Mouse (Mus musculus) embryonic fibroblast, embryonic 13.5 days (primary cell): ENCODE results near the gene Nrm.

Source experiments
- CTCF ChIP-seq: IDR thresholded peaks from 2 replicates; pipeline ENCODE4 v1.5.1; 2011; ENCODE audit warnings: mild to moderate bottlenecking, control low read depth, low read length, moderate library complexity, borderline replicate concordance; ENCODE audit not compliant: insufficient read depth
- POLR2A ChIP-seq: IDR thresholded peaks from 2 replicates; pipeline ENCODE4 v1.6.1; 2011; ENCODE audit warnings: low read depth, mild to moderate bottlenecking, control low read depth, low read length, moderate library complexity

DNA sequence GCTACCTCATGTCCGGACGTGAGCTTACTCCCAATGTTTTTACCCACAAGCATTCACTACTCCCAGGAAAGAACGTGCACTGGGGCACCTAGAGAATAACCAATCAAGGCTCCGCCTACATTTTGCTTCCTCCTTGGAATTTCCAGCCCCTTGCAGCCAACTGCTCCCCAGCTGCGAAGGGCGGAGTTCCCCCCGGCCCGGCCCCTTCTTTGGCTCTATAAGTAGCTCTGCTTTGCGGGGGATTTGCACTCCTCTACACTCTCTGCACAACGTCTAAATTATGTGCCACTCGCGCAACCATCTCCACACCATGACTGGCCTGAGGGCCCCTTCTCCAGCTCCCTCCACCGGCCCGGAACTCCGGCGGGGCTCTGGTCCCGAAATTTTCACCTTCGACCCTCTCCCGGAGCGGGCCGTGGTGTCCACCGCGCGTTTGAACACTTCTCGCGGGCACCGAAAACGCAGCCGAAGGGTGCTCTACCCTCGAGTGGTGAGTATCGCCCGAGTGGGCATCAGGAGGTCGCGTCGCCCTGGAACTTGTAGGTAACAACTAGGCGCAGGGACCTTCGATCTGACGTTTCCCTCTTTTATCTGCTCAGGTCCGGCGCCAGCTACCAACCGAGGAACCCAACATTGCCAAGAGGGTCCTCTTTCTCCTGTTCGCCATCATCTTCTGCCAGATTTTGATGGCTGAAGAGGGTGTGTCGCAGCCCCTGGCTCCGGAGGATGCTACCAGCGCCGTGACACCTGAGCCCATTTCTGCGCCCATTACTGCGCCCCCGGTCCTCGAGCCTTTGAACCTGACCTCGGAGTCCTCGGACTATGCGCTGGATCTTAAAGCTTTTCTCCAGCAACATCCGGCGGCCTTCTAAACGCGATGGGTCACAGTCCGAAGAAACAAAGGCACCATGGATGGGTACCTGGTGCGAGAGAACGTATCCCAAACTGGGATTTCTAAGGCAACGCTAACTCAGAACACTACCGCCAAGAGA lies 39.4 kb upstream of the Nrm start, which contains the start of gene Ier3:
- TF ChIP-seq CTCF: no peak
- peak; percentile 99 for TF ChIP-seq POLR2A
